Mouse (Mus musculus) kidney, adult 2 months (tissue): ENCODE data around the gene B4galnt4.

Experiments
- CTCF ChIP-seq: fragments of 200-500 bp; conservative IDR thresholded peaks from 2 replicates; pipeline ENCODE4 v1.5.1; 2011; ENCODE audit warnings: low read depth, mild to moderate bottlenecking, control low read depth, low read length, moderate library complexity, mixed read lengths; ENCODE audit not compliant: insufficient read depth, insufficient read length
- POLR2A ChIP-seq: fragments of 200-500 bp; IDR thresholded peaks from one replicate; pipeline ENCODE4 v1.6.1; 2011; ENCODE audit warnings: low read depth, low read length, control low read depth

DNA sequence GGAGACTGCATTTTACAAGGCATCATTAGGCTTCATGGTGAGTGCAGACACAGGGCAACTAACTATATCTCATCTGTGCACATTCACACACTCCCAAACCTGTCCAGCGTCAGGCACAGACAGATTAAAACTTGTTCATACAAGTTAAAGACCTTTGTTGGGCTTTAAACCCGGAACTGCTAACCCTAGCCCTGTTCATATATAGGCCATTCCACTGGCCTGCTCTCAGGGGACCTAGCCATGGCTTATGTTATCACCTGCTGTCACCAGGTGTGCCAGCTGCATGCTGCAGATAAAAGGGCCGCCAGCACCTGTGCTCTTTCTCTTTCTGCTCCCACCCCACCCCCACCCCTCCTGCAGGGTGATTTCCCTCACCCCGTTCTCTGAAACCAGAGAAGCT is 18.4 kb upstream of the B4galnt4 start:
- TF ChIP-seq POLR2A = no peak
- TF ChIP-seq CTCF = no peak
